Mouse (Mus musculus) subcutaneous adipose tissue, adult 2 months (tissue): ENCODE data around the gene 4930452B06Rik. TPM values are rescaled to one million over a fixed set of nuclear protein-coding genes. Genes with fewer than 3 reads are reported as not detected.

Experiments
- polyA plus RNA-seq: library from polyadenylated mRNA; depleted of rRNA; stranded (reverse); fragments of >200 nt; gene quantifications from 2 replicates; pipeline ENCODE4 v1.2.3, GENCODE M21; 2012; ENCODE audit warnings: low replicate concordance; rRNA removed

The 4930452B06Rik gene
- 0.09 and 0.44 TPM in 2 replicates for polyA plus RNA-seq

DNA sequence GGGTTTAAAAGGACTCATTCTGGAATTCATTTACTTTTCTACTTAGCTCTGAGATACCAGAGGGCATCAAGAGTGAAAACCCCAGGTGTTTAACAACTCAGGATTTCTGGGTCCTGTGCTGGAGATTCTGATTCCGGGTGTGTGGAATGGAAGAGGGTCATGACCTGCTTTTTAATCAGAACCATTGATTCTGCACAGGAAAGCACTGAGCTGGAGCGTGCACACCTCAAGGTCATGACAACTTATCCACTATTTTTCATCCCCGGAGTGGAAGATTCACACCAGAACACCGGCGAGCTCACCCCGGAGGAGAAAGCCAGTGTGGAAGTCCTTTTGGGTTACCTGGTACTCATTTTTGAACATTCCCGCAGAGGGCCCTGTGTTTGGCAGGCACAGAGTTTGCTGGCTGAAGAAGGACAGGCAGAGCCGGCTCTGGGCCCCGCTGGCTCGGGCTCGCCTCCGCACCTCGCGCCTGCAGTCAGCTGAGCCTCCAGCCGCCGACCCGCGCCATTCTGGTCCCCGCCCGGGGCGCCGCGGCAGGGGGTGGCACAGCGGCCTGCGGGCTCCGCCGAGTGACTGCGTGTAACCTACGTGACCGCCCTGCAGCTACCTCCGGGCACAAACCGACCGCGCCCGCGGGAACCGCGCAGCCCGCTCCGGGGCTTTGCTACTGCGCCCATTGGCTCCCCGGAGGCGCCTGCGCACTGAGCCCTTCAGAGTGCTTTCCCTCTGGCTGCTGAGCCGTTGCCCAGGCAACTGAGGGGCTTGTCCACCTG, at the start of gene 4930452B06Rik:
Gene 4930452B06Rik (minus strand): TSS at position 605 of the 776 bp plus-strand sequence.

